Mouse (Mus musculus): ENCODE results near the gene Mlec.
"Not testable (repeated sequence)": the region's sequence is repeated elsewhere in the genome, so short reads cannot be mapped to it uniquely, and the experiment has no call there.

Gene Mlec

DNA sequence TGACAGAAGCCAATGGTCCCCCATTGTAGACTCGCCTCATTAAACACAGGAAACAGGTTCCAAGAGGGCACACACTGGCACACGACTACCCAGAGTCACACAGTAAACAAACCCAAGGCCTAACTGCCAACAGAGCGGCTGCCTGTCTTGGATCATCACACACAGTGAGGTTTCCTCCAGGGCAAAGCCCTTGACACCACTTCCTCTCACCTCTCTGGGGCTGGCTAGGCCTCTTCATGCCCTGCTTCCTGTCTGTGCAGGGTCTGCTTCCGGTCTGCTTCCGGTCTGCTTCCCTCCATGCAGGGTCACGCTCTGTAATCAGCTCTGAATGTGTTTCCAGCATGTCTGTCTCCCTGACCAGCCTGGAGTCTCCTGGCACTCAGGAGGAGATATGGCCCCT, 9.4 kb upstream of the Mlec start:
- Histone ChIP-seq H3K4me1 (replicated peaks; ENCODE audit: low read depth, low read length) (peaks cover 71% of the 10 kb centered on the region), H3K36me3 (ENCODE audit: insufficient read depth, low read length) (peaks cover 24% of the 10 kb centered on the region), H3K4me3 (replicated peaks; ENCODE audit: low read length) (peak overlapping the region; percentile 17; the same call in 1 of the 2 replicates), H3K9me3 (ENCODE audit: low read length) (no peaks in the 10 kb centered on the region), H3K27me3 (ENCODE audit: insufficient read depth, low read length) (no peaks in the 10 kb centered on the region)
- TF ChIP-seq NANOG (IDR thresholded peaks at IDR 0.05; ENCODE audit: borderline replicate concordance, low read length) (no peak), POU5F1 (IDR thresholded peaks at IDR 0.05; ENCODE audit: borderline replicate concordance, low read length) (no peak), CTCF (conservative IDR thresholded peaks at IDR 0.05; ENCODE audit: low read length) (no peak)

DNA sequence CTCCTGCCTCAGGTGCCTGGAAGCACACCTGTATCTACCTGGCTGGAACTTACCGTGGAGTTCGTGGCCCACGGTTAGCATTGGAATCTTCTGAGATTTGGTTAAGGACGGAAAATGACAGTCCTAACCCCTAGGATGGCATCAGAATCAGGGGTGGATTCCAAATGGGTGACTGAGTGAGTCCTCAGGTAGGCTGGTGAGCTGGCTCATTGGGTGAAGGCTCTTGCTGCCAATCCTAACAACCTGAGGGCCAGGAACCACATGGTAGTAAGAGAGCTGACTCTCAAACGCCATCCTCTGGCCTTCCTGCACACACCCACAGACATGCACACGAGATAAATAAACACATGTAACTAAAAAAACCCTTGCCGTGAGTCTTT, 8.8 kb upstream of the Mlec start:
- peak overlapping the region; percentile 35 for H3K4me3 ChIP-seq (replicated peaks; ENCODE audit: low read length)
- TF ChIP-seq POU5F1 (IDR thresholded peaks at IDR 0.05; ENCODE audit: borderline replicate concordance, low read length) (no peak), NANOG (IDR thresholded peaks at IDR 0.05; ENCODE audit: borderline replicate concordance, low read length) (no peak), CTCF (conservative IDR thresholded peaks at IDR 0.05; ENCODE audit: low read length) (no peak)
- peaks cover 18% of the 10 kb centered on the region for H3K36me3 ChIP-seq (ENCODE audit: insufficient read depth, low read length)
- H3K4me1 ChIP-seq (replicated peaks; ENCODE audit: low read depth, low read length) = peaks cover 71% of the 10 kb centered on the region
- no peaks in the 10 kb centered on the region for H3K9me3 ChIP-seq (ENCODE audit: low read length)
- no peaks in the 10 kb centered on the region for H3K27me3 ChIP-seq (ENCODE audit: insufficient read depth, low read length)

DNA sequence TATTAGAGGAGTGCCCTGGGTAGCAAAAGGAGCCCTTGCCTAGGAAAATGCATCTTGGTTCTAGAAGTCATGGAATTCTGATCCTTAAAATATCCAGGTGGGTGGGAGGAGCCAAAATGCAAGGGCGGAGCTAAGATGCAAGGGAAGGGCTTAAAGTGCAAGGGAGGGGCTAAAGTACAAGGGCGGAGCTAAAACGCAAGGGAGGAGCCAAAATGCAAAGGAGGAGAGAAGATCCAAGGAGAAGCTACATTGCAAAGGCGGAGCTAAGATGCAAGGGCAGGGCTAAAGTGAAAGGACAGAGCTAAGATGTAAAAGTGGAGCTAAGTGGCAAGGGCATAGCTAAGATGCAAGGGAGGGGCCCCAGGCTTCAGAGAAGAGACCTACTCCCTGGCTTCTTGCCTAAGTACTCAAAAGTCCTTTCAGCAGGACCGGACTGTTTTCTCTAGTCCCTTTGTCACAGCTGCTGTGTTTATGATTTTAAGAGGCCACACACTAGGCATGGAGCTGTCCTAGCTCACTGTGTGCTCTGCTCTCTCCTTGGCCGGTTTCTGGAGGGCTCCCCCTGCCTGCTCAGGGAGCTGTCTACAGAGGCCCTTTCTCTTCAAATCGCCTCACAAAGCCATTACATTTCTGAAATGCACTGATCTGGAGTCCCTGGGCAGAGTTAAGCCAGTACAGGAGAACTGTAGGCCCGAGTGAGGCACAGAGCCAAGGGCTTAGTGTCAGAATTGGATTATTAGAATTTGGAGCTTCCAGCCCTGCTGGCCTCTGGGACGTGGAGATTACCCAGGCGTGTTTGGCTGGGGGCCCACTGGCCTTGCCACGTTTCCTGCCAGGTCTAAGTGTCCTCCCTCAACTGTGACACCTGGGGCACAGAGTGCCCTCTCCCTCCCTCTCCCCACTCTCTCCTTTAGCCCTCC, 8.2 kb upstream of the Mlec start:
- TF ChIP-seq POU5F1 (IDR thresholded peaks at IDR 0.05; ENCODE audit: borderline replicate concordance, low read length) (no peak), NANOG (IDR thresholded peaks at IDR 0.05; ENCODE audit: borderline replicate concordance, low read length) (no peak), CTCF (conservative IDR thresholded peaks at IDR 0.05; ENCODE audit: low read length) (no peak)
- Histone ChIP-seq H3K36me3 (ENCODE audit: insufficient read depth, low read length) (peaks cover 16% of the 10 kb centered on the region), H3K4me1 (replicated peaks; ENCODE audit: low read depth, low read length) (peaks cover 76% of the 10 kb centered on the region), H3K9me3 (ENCODE audit: low read length) (no peaks in the 10 kb centered on the region), H3K4me3 (replicated peaks; ENCODE audit: low read length) (peak overlapping the region; percentile 35), H3K27me3 (ENCODE audit: insufficient read depth, low read length) (no peaks in the 10 kb centered on the region)

DNA sequence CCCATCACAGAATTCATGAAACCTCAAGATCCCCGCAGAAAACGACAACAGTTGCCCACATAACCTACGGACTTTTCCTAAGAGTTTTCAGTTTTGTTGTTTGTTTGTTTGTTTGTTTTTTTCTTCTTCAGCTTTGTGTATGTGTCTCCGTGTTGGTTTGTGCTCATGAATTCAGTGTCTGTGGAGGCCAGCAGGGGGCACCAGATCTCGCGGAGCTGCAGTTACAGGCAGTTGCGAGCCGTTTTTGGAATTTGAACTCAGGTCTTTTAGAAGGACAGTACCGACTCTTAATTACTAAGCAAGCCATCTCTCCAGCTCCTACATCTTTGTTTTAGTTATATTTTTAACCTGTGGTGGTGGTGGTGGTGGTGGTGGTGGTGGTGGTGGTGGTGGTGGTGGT, 7.4 kb upstream of the Mlec start:
- TF ChIP-seq CTCF (conservative IDR thresholded peaks at IDR 0.05; ENCODE audit: low read length) (peak; percentile 53), NANOG (IDR thresholded peaks at IDR 0.05; ENCODE audit: borderline replicate concordance, low read length) (no peak)
- Histone ChIP-seq H3K4me1 (replicated peaks; ENCODE audit: low read depth, low read length) (peaks cover 80% of the 10 kb centered on the region), H3K36me3 (ENCODE audit: insufficient read depth, low read length) (peaks cover 10% of the 10 kb centered on the region), H3K9me3 (ENCODE audit: low read length) (no peaks in the 10 kb centered on the region), H3K27me3 (ENCODE audit: insufficient read depth, low read length) (no peaks in the 10 kb centered on the region), H3K4me3 (replicated peaks; ENCODE audit: low read length) (no peak overlapping the region)

DNA sequence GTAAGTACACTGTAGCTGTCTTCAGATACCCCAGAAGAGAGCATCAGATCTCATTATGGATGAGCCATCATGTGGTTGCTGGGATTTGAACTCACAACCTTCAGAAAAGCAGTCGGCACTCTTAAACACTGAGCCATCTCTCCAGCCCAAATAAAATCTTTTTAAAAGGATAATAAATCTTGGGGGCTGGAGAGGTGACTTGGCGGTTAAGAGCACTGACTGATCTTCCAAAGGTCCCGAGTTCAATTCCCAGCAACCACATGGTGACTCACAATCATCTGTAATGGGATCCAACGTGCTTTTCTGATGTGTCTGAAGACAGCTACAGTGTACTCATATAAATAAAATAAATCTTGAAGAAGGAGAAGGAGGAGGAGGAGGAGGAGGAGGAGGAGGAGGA, 6.5 kb upstream of the Mlec start:
- H3K9me3 ChIP-seq (ENCODE audit: low read length); H3K27me3 ChIP-seq (ENCODE audit: insufficient read depth, low read length); H3K36me3 ChIP-seq (ENCODE audit: insufficient read depth, low read length); H3K4me3 ChIP-seq (replicated peaks; ENCODE audit: low read length): not testable (repeated sequence)
- peaks cover 83% of the 10 kb centered on the region for H3K4me1 ChIP-seq (replicated peaks; ENCODE audit: low read depth, low read length)

DNA sequence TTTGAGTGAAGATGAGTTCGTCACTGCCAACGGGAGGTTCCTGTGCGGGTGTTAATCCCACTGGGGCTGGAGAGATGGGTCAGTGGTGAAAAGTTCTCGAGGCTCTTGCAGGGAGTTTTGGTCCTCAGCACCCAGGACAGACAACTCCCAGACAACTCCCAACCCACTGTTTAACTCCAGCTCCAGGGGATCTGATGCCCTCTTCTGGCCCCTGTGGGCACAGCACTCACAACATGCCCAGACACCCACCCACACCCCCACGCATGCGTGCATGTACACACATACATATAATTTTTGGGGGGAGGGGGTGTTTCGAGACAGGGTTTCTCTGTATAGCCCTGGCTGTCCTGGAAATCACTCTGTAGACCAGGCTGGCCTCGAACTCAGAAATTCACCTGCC, 5.6 kb upstream of the Mlec start:
- Histone ChIP-seq H3K9me3 (ENCODE audit: low read length) (no peaks in the 10 kb centered on the region), H3K36me3 (ENCODE audit: insufficient read depth, low read length) (peaks cover 5% of the 10 kb centered on the region; the same call in 1 of the 2 replicates), H3K27me3 (ENCODE audit: insufficient read depth, low read length) (no peaks in the 10 kb centered on the region), H3K4me1 (replicated peaks; ENCODE audit: low read depth, low read length) (peaks cover 81% of the 10 kb centered on the region), H3K4me3 (replicated peaks; ENCODE audit: low read length) (peak overlapping the region; percentile 68)
- no peak for TF ChIP-seq NANOG (IDR thresholded peaks at IDR 0.05; ENCODE audit: borderline replicate concordance, low read length)
- peak; percentile 43 for TF ChIP-seq CTCF (conservative IDR thresholded peaks at IDR 0.05; ENCODE audit: low read length)

DNA sequence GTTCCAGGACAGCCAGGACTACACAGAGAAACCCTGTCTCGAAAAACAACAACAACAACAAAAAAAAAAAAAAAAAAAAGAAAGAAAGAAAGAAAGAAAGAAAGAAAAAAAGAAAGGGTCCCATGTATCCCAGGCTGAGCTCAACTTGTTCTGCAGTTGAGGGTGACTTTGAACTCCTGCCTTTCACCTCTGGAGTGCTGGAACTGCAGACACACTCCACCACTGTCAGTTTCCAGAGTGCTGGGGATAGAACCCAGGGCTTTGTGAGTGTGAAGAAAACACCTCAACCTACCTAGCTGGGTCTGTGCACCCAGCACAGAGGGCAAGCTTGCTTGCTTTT, 3.9 kb upstream of the Mlec start:
- H3K36me3 ChIP-seq (ENCODE audit: insufficient read depth, low read length); H3K9me3 ChIP-seq (ENCODE audit: low read length); H3K4me3 ChIP-seq (replicated peaks; ENCODE audit: low read length); H3K27me3 ChIP-seq (ENCODE audit: insufficient read depth, low read length): not testable (repeated sequence)
- H3K4me1 ChIP-seq (replicated peaks; ENCODE audit: low read depth, low read length) = peaks cover 68% of the 10 kb centered on the region

DNA sequence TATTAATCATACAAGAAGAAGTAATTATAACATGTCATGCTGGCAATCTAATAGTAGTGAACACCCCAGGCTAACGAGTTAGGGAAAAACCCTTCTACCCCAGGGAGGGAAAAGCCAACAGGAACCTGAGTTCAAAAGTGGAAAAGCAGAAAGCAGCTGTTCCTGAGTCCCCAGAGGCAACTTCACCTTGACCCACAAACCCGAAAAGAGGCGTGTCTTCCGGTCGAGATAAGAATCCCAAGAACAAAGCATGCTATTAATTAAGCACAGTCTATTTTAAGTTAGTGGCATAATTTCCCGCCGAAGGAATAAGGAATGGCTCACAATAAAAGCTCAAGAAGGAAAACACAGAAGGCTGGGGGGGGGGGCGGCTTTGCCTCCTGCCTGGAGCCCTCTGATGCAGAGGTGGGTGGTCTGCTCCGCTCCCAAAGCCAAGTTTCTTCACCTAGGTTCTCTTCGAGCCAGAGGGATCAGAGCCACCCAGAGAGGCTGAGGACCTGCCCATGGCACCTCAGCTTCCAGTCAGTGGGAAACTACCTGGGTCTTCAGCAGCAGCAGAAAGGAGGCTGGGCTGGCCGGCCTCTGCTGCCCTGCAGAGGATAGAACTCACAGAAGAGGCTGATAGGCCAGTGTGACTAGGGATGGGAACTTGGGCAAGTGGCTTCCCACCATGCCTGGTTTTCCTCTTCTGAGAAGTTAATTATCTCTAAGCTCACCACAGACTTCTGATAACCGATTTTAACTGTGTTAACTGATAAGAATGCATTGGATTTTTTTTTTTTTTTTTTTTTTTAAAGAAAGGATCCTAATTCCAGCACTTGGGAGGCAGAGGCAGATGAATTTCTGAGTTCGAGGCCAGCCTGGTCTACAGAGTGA, 3.3 kb upstream of the Mlec start:
- H3K36me3 ChIP-seq (ENCODE audit: insufficient read depth, low read length) = peaks cover 3% of the 10 kb centered on the region
- no peaks in the 10 kb centered on the region for H3K9me3 ChIP-seq (ENCODE audit: low read length)
- H3K27me3 ChIP-seq (ENCODE audit: insufficient read depth, low read length) = no peaks in the 10 kb centered on the region
- H3K4me3 ChIP-seq (replicated peaks; ENCODE audit: low read length) = peak overlapping the region; percentile 43
- H3K4me1 ChIP-seq (replicated peaks; ENCODE audit: low read depth, low read length) = peaks cover 68% of the 10 kb centered on the region
- no peak for TF ChIP-seq NANOG (IDR thresholded peaks at IDR 0.05; ENCODE audit: borderline replicate concordance, low read length)
- TF ChIP-seq POU5F1 (IDR thresholded peaks at IDR 0.05; ENCODE audit: borderline replicate concordance, low read length) = no peak
- no peak for TF ChIP-seq CTCF (conservative IDR thresholded peaks at IDR 0.05; ENCODE audit: low read length)

DNA sequence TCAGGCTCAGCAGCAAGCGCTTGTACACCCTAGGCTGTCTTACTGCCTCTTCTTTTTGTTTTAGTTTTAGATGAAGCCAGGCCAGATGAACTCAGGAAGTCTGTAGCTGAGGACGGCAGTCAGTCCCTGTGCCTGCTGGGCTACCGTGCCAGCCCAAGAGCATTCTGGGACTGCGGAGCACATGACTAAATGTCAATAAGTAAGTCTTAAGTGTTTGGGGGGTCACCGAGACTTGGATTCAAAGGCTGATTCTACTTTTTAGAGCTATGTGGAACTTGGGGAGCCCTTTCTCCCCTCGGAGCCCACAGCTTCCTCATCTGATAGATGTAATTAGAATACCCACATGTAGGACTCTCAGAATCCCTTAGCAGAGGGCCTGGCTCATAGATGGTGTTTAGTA, 2.7 kb upstream of the Mlec start:
- H3K9me3 ChIP-seq (ENCODE audit: low read length) = no peaks in the 10 kb centered on the region
- no peak for TF ChIP-seq CTCF (conservative IDR thresholded peaks at IDR 0.05; ENCODE audit: low read length)
- TF ChIP-seq NANOG (IDR thresholded peaks at IDR 0.05; ENCODE audit: borderline replicate concordance, low read length) = no peak
- no peak for TF ChIP-seq POU5F1 (IDR thresholded peaks at IDR 0.05; ENCODE audit: borderline replicate concordance, low read length)
- H3K36me3 ChIP-seq (ENCODE audit: insufficient read depth, low read length) = peaks cover 9% of the 10 kb centered on the region
- peaks cover 70% of the 10 kb centered on the region for H3K4me1 ChIP-seq (replicated peaks; ENCODE audit: low read depth, low read length)
- no peaks in the 10 kb centered on the region for H3K27me3 ChIP-seq (ENCODE audit: insufficient read depth, low read length)
- H3K4me3 ChIP-seq (replicated peaks; ENCODE audit: low read length) = peak overlapping the region; percentile 43
